Comparison of ENCODE assay signal across 10 mouse cellular contexts in the genomic region with DNA sequence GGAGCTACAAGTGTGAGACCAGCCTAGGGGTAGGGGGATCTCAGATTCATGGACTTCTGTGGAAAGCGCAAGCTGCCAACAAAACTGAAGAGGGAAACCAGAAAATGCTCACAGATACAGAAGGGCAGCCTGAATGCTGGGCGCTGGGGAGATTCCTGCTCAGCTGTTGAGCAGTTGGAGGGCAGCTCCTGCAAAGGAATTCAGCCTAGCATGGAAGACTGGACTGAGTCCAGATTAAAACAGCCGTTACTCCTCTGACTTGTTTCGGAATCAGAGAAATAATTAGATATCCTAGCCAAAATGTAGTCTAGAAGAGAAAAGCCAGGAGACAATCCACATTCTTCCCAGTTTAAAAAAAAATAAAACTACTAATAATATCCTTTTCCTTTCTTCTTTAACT.
A peak's percentile ranks its signal among the peaks of the same experiment; 100 is the strongest.
DNase-seq lines count a peak whose midpoint lies in the region; ATAC-seq and TF ChIP-seq lines count a peak whose summit lies in the region.
"Had no signal": no experiment of that assay in that cellular context is flagged by ENCODE, and none has a peak within 500 bp of the region (broad histone marks: within the 10 kb centered on the region; RNA-seq: fewer than 3 reads in every experiment).

No protein-coding gene starts in this region.

- ATAC-seq in heart, embryonic 11.5 days (replicated peaks; ENCODE audit: insufficient number of reproducible peaks, low FRiP score, low TSS enrichment), result no peak
- no peak for ATAC-seq in forebrain, embryonic 11.5 days (replicated peaks; ENCODE audit: low FRiP score)

- WGBS in heart, adult 2 months, result 51% methylated on average over 4 of the region's 4 CpGs
- 66% methylated on average over 4 of the region's 4 CpGs for WGBS in heart, embryonic 11.5 days (ENCODE audit: insufficient replicate concordance)
- WGBS in forebrain, embryonic 11.5 days, result 85% methylated on average over 4 of the region's 4 CpGs

- no peak for TF ChIP-seq POLR2A in heart, adult 2 months (IDR thresholded peaks at IDR 0.05; ENCODE audit: insufficient read depth, low read depth, low read length)

- H3K4me1 ChIP-seq in heart, adult 2 months (ENCODE audit: control insufficient read depth, insufficient read depth, low read length), result no peaks in the 10 kb centered on the region; the same call in 1 of the 2 replicates
- H3K4me1 ChIP-seq in heart, embryonic 11.5 days (ENCODE audit: control insufficient read depth, insufficient read depth, low read length), result no peaks in the 10 kb centered on the region
- no peaks in the 10 kb centered on the region for H3K4me1 ChIP-seq in forebrain, embryonic 11.5 days (replicated peaks; ENCODE audit: control insufficient read depth, insufficient read depth, low read length)
- H3K4me1 ChIP-seq: heart, embryonic 13.5 days; megakaryocyte, embryonic 14.5 days had no signal

- H3K27me3 ChIP-seq in heart, adult 2 months (ENCODE audit: control insufficient read depth, insufficient read depth, low read length), result no peaks in the 10 kb centered on the region
- no peaks in the 10 kb centered on the region for H3K27me3 ChIP-seq in heart, embryonic 11.5 days (ENCODE audit: control insufficient read depth, insufficient read depth, low read length)
- H3K27me3 ChIP-seq in forebrain, embryonic 11.5 days (ENCODE audit: control insufficient read depth, insufficient read depth, low read length), result peaks cover 2% of the 10 kb centered on the region; the same call in 1 of the 2 replicates
- H3K27me3 ChIP-seq: heart, embryonic 13.5 days; megakaryocyte, embryonic 14.5 days had no signal

- no peak overlapping the region for H3K4me2 ChIP-seq in heart, embryonic 11.5 days
- no peak overlapping the region for H3K4me2 ChIP-seq in forebrain, embryonic 11.5 days (ENCODE audit: low read depth, low read length, severe bottlenecking)
- H3K4me2 ChIP-seq: heart, embryonic 13.5 days had no signal

- no peaks in the 10 kb centered on the region for H3K9me3 ChIP-seq in heart, embryonic 11.5 days (replicated peaks; ENCODE audit: control insufficient read depth, low read length)
- no peaks in the 10 kb centered on the region for H3K9me3 ChIP-seq in forebrain, embryonic 11.5 days (ENCODE audit: control insufficient read depth, low read length)
- H3K9me3 ChIP-seq: heart, embryonic 13.5 days; megakaryocyte, embryonic 14.5 days had no signal

- H3K27ac ChIP-seq in heart, adult 2 months, result no peak overlapping the region
- no peak overlapping the region for H3K27ac ChIP-seq in heart, embryonic 11.5 days (ENCODE audit: low read depth, low read length)
- H3K27ac ChIP-seq in forebrain, embryonic 11.5 days (ENCODE audit: low read depth, low read length), result no peak overlapping the region
- H3K27ac ChIP-seq: heart, embryonic 13.5 days had no signal

- no peak for TF ChIP-seq EP300 in heart, adult 2 months (IDR thresholded peaks at IDR 0.05; ENCODE audit: insufficient read depth, low read depth, low read length)

- peak; percentile 3 to 11 for DNase-seq in heart, adult 2 months
- DNase-seq in ovary, adult 18-20 months (ENCODE audit: low spot score), result peak; percentile 1
- no peak for DNase-seq in ovary, postnatal 10 days (ENCODE audit: low spot score)
- DNase-seq in heart, postnatal 25 days (ENCODE audit: low spot score), result peak; percentile 1
- peak; percentile 29 for DNase-seq in lung, postnatal 36 days
- DNase-seq in forebrain, embryonic 11.5 days (ENCODE audit: low spot score), result no peak

- H3K9ac ChIP-seq in heart, adult 2 months (ENCODE audit: low read depth, low read length), result no peak overlapping the region
- no peak overlapping the region for H3K9ac ChIP-seq in heart, embryonic 11.5 days (ENCODE audit: low read depth, low read length)
- H3K9ac ChIP-seq in forebrain, embryonic 11.5 days (ENCODE audit: low read length), result no peak overlapping the region
- H3K9ac ChIP-seq: heart, embryonic 13.5 days had no signal

- H3K79me2 ChIP-seq in heart, adult 2 months (replicated peaks; ENCODE audit: control insufficient read depth, insufficient read depth, low read length), result no peaks in the 10 kb centered on the region

- no peak overlapping the region for H3K4me3 ChIP-seq in heart, adult 2 months
- no peak overlapping the region for H3K4me3 ChIP-seq in heart, embryonic 11.5 days (ENCODE audit: low read depth, low read length)
- H3K4me3 ChIP-seq in forebrain, embryonic 11.5 days (ENCODE audit: low read depth, low read length), result no peak overlapping the region
- H3K4me3 ChIP-seq: erythroblast, embryonic 14.5 days; heart, embryonic 13.5 days; megakaryocyte, embryonic 14.5 days had no signal

- no peaks in the 10 kb centered on the region for H3K36me3 ChIP-seq in heart, adult 2 months (ENCODE audit: control insufficient read depth, insufficient read depth, low read length)
- no peaks in the 10 kb centered on the region for H3K36me3 ChIP-seq in heart, embryonic 11.5 days (ENCODE audit: control insufficient read depth, insufficient read depth, low read length)
- no peaks in the 10 kb centered on the region for H3K36me3 ChIP-seq in forebrain, embryonic 11.5 days (ENCODE audit: control insufficient read depth, insufficient read depth, low read length)
- H3K36me3 ChIP-seq: heart, embryonic 13.5 days had no signal

- intact Hi-C loops in heart, adult 2 months (cut with DNase I), result no loop called here
- intact Hi-C loops in heart, postnatal 25 days (cut with DNase I), result no loop called here

- TF ChIP-seq CTCF in heart, adult 2 months (IDR thresholded peaks at IDR 0.05), result no peak

Comparison
In these comparisons a context has a peak if more than half of its experiments do, and no peak if none do; other contexts are left out.
1. DNase-seq: peak in heart, adult 2 months (2 of 2), ovary, adult 18-20 months (single experiment), heart, postnatal 25 days (single experiment) and lung, postnatal 36 days (single experiment); none in ovary, postnatal 10 days (single experiment) and forebrain, embryonic 11.5 days (single experiment).